Mouse (Mus musculus): ENCODE measurements at regions not wholly inside any gene's neighbourhood (a gene's known extent, or its start where the extent isn't known, plus 50 kb on each side); places are given as distances from the start of the nearest gene placed in this dataset.
"Not testable (repeated sequence)": the region's sequence is repeated elsewhere in the genome, so short reads cannot be mapped to it uniquely, and the experiment has no call there.

- Histone ChIP-seq H3K4me3 (replicated peaks; ENCODE audit: low read length) (no peak overlapping the region), H3K36me3 (ENCODE audit: insufficient read depth, low read length) (no peaks in the 10 kb centered on the region), H3K4me1 (replicated peaks; ENCODE audit: low read depth, low read length) (peaks cover 42% of the 10 kb centered on the region), H3K27me3 (ENCODE audit: insufficient read depth, low read length) (peaks cover 20% of the 10 kb centered on the region), H3K9me3 (ENCODE audit: low read length) (no peaks in the 10 kb centered on the region)
- TF ChIP-seq POU5F1 (IDR thresholded peaks at IDR 0.05; ENCODE audit: borderline replicate concordance, low read length) = no peak
- no peak for TF ChIP-seq CTCF (conservative IDR thresholded peaks at IDR 0.05; ENCODE audit: low read length)
- no peak for TF ChIP-seq NANOG (IDR thresholded peaks at IDR 0.05; ENCODE audit: borderline replicate concordance, low read length)
These were observed 120.0 kb upstream of the Sox5 start for GRCm38 (mm10) chr6:144901825-144902224.

DNA sequence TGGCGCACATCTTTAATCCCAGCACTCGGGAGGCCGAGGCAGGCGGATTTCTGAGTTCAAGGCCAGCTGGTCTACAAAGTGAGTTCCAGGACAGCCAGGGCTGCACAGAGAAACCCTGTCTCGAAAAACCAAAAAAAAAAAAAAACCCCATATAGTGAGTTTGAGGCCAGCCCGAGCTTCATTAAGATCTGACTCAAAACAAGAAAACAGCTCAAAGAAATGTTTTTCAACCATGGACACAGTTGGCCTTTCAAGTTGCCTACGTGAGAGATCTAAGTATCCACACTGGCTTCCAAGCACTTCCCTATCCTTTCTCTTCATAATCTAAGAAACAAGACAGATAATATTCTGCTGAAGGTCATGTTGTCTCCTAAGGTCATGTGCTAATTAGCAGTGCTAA is 119.1 kb upstream of the Sox5 start:
- not testable (repeated sequence) for H3K4me3 ChIP-seq (replicated peaks; ENCODE audit: low read length); H3K36me3 ChIP-seq (ENCODE audit: insufficient read depth, low read length); H3K9me3 ChIP-seq (ENCODE audit: low read length)
- H3K4me1 ChIP-seq (replicated peaks; ENCODE audit: low read depth, low read length) = peaks cover 42% of the 10 kb centered on the region
- peaks cover 20% of the 10 kb centered on the region for H3K27me3 ChIP-seq (ENCODE audit: insufficient read depth, low read length)

- H3K4me1 ChIP-seq (replicated peaks; ENCODE audit: low read depth, low read length) = peaks cover 27% of the 10 kb centered on the region
- no peaks in the 10 kb centered on the region; the same call in 1 of the 2 replicates for H3K27me3 ChIP-seq (ENCODE audit: insufficient read depth, low read length)
- no peaks in the 10 kb centered on the region for H3K9me3 ChIP-seq (ENCODE audit: low read length)
- no peak overlapping the region for H3K4me3 ChIP-seq (replicated peaks; ENCODE audit: low read length)
- TF ChIP-seq POU5F1 (IDR thresholded peaks at IDR 0.05; ENCODE audit: borderline replicate concordance, low read length) (no peak), CTCF (conservative IDR thresholded peaks at IDR 0.05; ENCODE audit: low read length) (no peak), NANOG (IDR thresholded peaks at IDR 0.05; ENCODE audit: borderline replicate concordance, low read length) (no peak)
- no peaks in the 10 kb centered on the region for H3K36me3 ChIP-seq (ENCODE audit: insufficient read depth, low read length)
These were observed 115.7 kb upstream of the Sox5 start for GRCm38 (mm10) chr6:144897526-144897925.

DNA sequence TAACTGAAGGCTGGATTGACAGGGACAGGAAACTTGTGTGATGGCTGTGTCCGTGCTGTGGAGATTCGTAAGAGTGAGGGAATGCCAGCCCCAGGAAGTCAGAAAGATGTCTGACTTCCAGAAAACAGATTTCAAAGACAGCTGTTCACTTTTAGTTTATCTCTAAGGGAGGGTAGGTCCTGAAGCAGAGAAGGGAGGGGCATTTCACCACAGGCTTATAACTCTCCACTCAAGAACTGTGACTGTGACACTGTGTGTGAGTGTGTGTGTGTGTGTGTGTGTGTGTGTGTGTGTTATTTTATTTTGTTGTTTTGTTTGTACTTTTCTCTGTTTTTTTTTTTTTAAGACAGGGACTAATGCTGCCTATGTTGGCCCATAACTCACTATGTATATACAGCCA is 109.1 kb upstream of the Sox5 start:
- no peak for TF ChIP-seq POU5F1 (IDR thresholded peaks at IDR 0.05; ENCODE audit: borderline replicate concordance, low read length)
- TF ChIP-seq NANOG (IDR thresholded peaks at IDR 0.05; ENCODE audit: borderline replicate concordance, low read length) = no peak
- no peak for TF ChIP-seq CTCF (conservative IDR thresholded peaks at IDR 0.05; ENCODE audit: low read length)
- no peaks in the 10 kb centered on the region for H3K9me3 ChIP-seq (ENCODE audit: low read length)
- peaks cover 20% of the 10 kb centered on the region for H3K4me1 ChIP-seq (replicated peaks; ENCODE audit: low read depth, low read length)
- H3K4me3 ChIP-seq (replicated peaks; ENCODE audit: low read length) = no peak overlapping the region
- H3K36me3 ChIP-seq (ENCODE audit: insufficient read depth, low read length) = no peaks in the 10 kb centered on the region
- no peaks in the 10 kb centered on the region; the same call in 1 of the 2 replicates for H3K27me3 ChIP-seq (ENCODE audit: insufficient read depth, low read length)

- no peaks in the 10 kb centered on the region for H3K9me3 ChIP-seq (ENCODE audit: low read length)
- H3K27me3 ChIP-seq (ENCODE audit: insufficient read depth, low read length) = no peaks in the 10 kb centered on the region
- TF ChIP-seq NANOG (IDR thresholded peaks at IDR 0.05; ENCODE audit: borderline replicate concordance, low read length) (no peak), CTCF (conservative IDR thresholded peaks at IDR 0.05; ENCODE audit: low read length) (no peak), POU5F1 (IDR thresholded peaks at IDR 0.05; ENCODE audit: borderline replicate concordance, low read length) (no peak)
- H3K4me3 ChIP-seq (replicated peaks; ENCODE audit: low read length) = peak overlapping the region; percentile 41; the same call in 1 of the 2 replicates
- no peaks in the 10 kb centered on the region for H3K36me3 ChIP-seq (ENCODE audit: insufficient read depth, low read length)
- H3K4me1 ChIP-seq (replicated peaks; ENCODE audit: low read depth, low read length) = peaks cover 20% of the 10 kb centered on the region
These were observed 108.4 kb upstream of the Sox5 start for GRCm38 (mm10) chr6:144890166-144890565.

- Histone ChIP-seq H3K9me3 (ENCODE audit: low read length) (peaks cover 8% of the 10 kb centered on the region), H3K27me3 (ENCODE audit: insufficient read depth, low read length) (peaks cover 3% of the 10 kb centered on the region; the same call in 1 of the 2 replicates), H3K36me3 (ENCODE audit: insufficient read depth, low read length) (no peaks in the 10 kb centered on the region), H3K4me1 (replicated peaks; ENCODE audit: low read depth, low read length) (no peaks in the 10 kb centered on the region), H3K4me3 (replicated peaks; ENCODE audit: low read length) (no peak overlapping the region)
- TF ChIP-seq NANOG (IDR thresholded peaks at IDR 0.05; ENCODE audit: borderline replicate concordance, low read length) (no peak), CTCF (conservative IDR thresholded peaks at IDR 0.05; ENCODE audit: low read length) (no peak), POU5F1 (IDR thresholded peaks at IDR 0.05; ENCODE audit: borderline replicate concordance, low read length) (no peak)
These were observed 101.3 kb upstream of the Sox5 start for GRCm38 (mm10) chr6:144883117-144883516.

DNA sequence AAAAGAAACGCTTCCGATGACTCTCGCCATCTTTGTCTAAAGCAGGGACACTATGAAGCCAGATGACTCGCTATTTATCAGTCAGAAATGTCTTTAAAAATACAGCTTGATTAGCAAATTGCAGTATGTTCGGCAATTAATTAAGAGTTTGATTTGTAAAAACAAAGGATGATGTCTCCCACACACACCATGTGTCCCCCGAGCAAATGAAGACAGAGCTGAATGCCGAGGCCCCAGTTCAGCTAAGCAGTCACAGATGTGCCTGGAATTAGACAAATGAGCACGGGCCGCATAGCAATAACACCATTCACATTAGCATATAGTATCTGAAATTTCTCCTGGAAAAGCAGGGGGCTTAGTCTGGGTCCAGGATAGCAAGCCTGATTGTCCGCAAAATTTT is 98.3 kb upstream of the Sox5 start:
- no peaks in the 10 kb centered on the region for H3K36me3 ChIP-seq (ENCODE audit: insufficient read depth, low read length)
- peaks cover 14% of the 10 kb centered on the region for H3K4me1 ChIP-seq (replicated peaks; ENCODE audit: low read depth, low read length)
- TF ChIP-seq POU5F1 (IDR thresholded peaks at IDR 0.05; ENCODE audit: borderline replicate concordance, low read length) = no peak
- no peak for TF ChIP-seq NANOG (IDR thresholded peaks at IDR 0.05; ENCODE audit: borderline replicate concordance, low read length)
- no peak for TF ChIP-seq CTCF (conservative IDR thresholded peaks at IDR 0.05; ENCODE audit: low read length)
- H3K9me3 ChIP-seq (ENCODE audit: low read length) = peaks cover 8% of the 10 kb centered on the region
- H3K27me3 ChIP-seq (ENCODE audit: insufficient read depth, low read length) = peaks cover 11% of the 10 kb centered on the region
- H3K4me3 ChIP-seq (replicated peaks; ENCODE audit: low read length) = no peak overlapping the region

DNA sequence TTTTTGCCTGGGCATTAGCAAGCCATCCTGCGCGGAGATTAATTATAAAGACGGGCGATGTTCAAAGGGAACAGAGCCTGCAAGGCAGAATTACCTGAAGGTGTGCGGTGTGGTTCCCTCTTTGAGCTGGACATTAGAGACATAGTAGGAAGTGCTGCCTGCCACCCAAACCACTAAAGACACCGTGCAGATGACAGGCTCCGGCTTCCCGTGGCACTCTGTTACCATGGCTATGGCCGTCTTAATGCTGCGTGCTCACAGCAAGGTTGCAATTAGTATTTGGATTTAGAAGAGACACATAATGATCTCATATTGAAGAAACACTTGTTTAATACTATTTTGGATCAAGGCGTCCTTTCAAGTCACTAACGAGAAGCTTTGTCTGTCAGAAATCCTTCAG is 95.0 kb upstream of the Sox5 start:
- Histone ChIP-seq H3K9me3 (ENCODE audit: low read length) (peaks cover 7% of the 10 kb centered on the region), H3K36me3 (ENCODE audit: insufficient read depth, low read length) (no peaks in the 10 kb centered on the region), H3K27me3 (ENCODE audit: insufficient read depth, low read length) (peaks cover 8% of the 10 kb centered on the region; the same call in 1 of the 2 replicates), H3K4me3 (replicated peaks; ENCODE audit: low read length) (no peak overlapping the region; the same call in 1 of the 2 replicates), H3K4me1 (replicated peaks; ENCODE audit: low read depth, low read length) (peaks cover 14% of the 10 kb centered on the region)
- no peak for TF ChIP-seq CTCF (conservative IDR thresholded peaks at IDR 0.05; ENCODE audit: low read length)
- no peak for TF ChIP-seq POU5F1 (IDR thresholded peaks at IDR 0.05; ENCODE audit: borderline replicate concordance, low read length)
- TF ChIP-seq NANOG (IDR thresholded peaks at IDR 0.05; ENCODE audit: borderline replicate concordance, low read length) = no peak

GRCm38 (mm10) chr6:144875862-144876261 is 94.1 kb upstream of the Sox5 start:
- no peaks in the 10 kb centered on the region for H3K36me3 ChIP-seq (ENCODE audit: insufficient read depth, low read length)
- no peaks in the 10 kb centered on the region for H3K9me3 ChIP-seq (ENCODE audit: low read length)
- peaks cover 14% of the 10 kb centered on the region for H3K4me1 ChIP-seq (replicated peaks; ENCODE audit: low read depth, low read length)
- peaks cover 8% of the 10 kb centered on the region; the same call in 1 of the 2 replicates for H3K27me3 ChIP-seq (ENCODE audit: insufficient read depth, low read length)
- peak overlapping the region; percentile 51 for H3K4me3 ChIP-seq (replicated peaks; ENCODE audit: low read length)
- TF ChIP-seq POU5F1 (IDR thresholded peaks at IDR 0.05; ENCODE audit: borderline replicate concordance, low read length) = no peak
- no peak for TF ChIP-seq CTCF (conservative IDR thresholded peaks at IDR 0.05; ENCODE audit: low read length)
- TF ChIP-seq NANOG (IDR thresholded peaks at IDR 0.05; ENCODE audit: borderline replicate concordance, low read length) = no peak
